Mouse (Mus musculus): ENCODE data around the gene Cox5a. TPM values are rescaled to one million over a fixed set of nuclear protein-coding genes. Genes with fewer than 3 reads are reported as not detected.

The Cox5a gene
- 100 to 1,000 TPM; 236 to 400 (median 335) TPM for total RNA-seq (2022)

DNA sequence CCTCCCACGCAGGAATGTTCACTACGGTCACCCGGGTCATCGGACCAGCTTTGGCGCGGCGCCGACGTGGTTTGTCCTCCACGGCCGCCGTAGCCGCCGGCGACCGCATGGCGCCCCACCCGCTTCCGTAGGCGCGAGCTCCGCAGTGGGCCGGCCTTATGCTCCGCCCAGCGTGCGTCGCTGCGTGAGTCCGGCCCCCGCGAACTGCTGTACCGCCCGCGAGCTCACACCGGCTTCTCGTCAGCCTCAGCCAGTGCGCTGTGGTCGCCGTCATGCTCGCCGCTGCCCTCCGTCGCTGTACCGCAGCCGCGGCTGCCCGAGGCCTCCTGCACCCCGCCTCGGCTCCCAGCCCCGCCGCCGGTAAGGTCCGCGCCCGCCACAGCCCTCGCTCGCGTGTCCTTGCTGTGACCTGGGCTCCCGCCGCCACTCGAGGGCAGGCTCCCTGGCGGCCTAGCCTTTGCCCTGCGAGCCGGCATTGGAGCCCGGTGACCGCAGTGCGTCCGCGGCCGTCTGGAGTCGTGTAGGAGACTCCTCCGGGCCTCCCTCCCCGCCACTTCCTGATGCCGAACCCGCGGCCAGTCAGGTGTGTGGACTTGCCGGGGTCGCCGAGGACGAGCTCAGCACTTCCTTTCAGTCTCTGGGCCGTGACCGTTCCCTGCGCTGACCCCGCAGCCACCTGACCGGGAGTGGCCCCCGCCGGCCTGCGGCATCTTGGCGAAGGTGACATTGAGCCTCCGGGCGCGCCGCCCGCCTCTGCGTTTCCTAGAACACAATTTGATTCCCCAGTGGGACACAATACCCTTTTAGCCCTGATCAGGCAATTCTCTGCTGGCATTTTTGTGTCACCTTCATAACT, at the start of gene Cox5a:
TSS of gene Cox5a (plus strand) at position 219 of the 856 bp plus-strand sequence.
- DNase-seq, result peak; percentile 90

DNA sequence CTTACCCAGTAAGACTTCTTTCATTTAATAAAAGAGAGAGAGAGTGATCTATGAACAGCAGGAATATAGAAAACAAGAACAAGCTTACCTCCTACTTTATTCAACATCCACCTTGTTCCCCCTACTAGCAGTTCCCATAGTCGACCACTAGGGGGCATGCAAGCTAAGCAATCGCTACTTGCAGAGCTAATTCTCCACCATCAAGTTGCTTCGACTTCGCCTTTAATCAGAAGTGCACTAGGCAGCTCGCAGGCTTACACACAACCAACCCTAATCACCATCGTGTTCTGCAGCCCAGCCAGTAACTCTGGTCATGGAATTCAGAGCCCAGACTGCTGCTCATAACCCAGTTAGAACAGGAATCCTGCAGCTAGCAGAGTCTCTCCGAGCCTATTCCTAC, 35.3 kb upstream of the Cox5a start:
- peak; percentile 55 for DNase-seq

DNA sequence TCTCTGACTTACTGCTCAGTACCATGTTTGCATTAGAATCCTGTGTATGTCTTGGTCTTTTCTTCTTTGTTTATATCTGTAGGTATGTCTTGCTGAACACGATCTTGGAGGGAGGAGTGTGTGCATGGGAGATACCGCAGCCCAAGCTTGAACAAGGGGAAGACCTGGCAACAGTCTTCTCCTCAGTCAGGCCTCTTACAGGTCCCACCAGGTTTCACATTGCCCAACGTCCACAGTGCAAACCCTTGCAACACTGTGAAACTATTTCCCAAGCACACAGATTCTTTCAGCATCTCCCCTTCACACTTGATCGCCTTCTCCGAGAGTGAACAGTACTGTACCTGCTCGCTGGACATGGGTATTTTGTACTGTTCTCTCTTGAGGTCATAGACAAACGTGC, 33.3 kb upstream of the Cox5a start:
- no peak for DNase-seq

DNA sequence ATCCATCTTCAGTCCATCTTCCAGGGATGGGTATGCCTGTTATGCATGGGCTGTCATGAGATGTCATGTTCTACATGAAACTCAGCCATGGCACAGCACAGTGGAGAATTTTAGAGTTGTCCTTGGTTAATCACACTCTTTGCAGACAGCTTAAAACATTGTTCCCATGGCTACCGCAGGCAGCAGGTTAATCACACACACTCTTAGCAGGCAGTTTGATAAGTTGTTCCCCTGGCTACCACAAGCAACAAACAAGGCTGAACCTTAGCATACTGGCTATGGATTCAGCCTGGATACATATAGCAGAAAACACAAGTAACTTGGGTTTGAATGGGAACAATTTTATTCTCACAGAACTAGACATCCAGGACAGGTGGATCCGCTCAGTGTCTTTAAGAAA, 27.5 kb upstream of the Cox5a start:
- no peak for DNase-seq

DNA sequence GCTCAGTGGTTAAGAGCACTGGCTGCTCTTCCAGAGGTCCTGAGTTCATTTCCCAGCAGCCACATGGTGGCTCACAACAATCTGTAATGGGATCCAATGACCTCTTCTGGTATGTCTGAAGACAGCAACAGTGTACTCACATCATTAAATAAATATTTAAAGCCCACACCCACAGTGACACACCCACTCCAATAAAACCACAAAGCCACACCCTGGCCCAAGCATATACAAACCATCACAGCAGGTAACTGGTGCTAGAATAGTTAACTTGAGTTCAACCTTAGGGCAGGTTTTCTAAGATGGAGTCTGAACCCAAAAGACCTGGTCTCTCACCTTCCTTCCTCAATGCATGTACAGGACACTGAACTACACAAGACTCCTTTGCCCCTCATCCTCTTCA, 26.1 kb upstream of the Cox5a start:
- DNase-seq, result no peak

DNA sequence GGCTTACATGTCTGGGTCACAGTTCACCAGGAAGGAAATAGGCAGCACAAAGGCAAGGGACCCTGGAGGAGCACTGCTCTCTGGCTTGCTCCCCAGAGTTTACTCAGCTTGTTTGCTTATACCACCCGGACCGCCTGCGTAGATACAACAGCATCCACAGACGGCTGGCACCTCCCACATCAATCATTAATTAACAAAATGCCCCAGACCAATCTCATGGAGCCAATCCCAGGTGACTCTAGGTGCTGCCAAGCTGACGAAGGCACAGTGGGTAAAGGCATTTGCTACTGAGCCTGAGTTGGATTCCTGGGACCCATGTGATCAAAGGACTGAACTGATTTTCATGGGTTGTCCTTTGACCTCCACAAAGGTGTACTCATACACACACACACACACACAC, 23.8 kb upstream of the Cox5a start:
- DNase-seq, result no peak

DNA sequence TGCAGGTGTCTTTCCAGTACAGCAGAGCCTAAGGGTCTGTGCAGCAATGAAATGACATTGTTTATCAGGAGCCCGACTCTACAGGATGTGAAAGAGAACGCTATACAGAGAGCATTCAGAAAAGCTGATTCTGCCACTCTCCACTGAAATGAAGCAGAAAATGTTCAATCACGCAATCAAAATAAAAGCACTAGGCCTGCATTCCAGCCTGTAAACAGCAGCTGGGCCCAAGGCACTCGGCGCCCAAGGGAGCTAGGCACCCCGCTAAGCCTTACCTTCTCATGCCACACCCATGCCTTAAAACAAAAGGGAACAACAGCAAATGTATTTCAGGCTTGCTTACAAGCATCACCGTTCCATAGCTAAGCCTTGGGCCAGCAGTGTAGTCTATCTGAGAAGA, 22.5 kb upstream of the Cox5a start:
- no peak for DNase-seq

DNA sequence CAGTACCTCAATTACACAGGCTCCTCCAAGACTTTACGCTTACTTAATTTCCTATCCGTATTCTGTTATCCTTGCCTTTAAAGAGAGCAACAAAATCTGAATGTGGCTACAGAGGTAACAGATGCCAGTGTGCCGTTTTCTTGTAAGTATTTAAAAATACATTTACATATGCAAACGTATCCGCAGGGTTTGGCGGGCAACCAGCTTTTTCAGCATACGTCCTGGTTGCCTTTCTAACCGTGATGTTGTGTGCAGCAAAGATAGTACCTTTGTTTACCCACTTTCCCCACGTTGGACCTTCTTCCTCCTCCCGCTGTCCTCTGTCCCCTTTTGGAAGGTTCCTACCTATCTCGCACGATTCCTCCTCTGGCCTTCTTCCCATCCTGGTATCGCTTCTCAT, 19.6 kb upstream of the Cox5a start:
- DNase-seq, result no peak

DNA sequence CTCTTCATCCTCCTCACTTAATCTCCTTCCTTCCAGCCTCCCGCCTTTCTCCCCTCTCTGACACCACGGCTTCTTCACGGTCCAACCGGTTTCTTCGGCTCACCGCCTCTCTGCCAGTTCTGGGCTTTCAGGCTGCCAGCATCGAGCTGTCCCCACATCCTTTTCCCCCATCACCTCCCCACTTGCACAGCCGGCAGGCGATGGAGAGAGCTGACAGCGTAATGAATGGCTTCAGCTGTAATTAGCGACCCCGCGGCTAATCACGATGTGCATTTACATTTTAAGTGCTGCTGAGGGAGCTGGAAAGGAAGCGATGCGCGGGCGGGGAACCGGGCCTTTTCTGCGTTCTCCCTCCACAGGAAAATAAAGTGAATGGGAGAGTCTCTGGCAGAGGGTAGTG, 19.2 kb upstream of the Cox5a start:
- no peak for DNase-seq

DNA sequence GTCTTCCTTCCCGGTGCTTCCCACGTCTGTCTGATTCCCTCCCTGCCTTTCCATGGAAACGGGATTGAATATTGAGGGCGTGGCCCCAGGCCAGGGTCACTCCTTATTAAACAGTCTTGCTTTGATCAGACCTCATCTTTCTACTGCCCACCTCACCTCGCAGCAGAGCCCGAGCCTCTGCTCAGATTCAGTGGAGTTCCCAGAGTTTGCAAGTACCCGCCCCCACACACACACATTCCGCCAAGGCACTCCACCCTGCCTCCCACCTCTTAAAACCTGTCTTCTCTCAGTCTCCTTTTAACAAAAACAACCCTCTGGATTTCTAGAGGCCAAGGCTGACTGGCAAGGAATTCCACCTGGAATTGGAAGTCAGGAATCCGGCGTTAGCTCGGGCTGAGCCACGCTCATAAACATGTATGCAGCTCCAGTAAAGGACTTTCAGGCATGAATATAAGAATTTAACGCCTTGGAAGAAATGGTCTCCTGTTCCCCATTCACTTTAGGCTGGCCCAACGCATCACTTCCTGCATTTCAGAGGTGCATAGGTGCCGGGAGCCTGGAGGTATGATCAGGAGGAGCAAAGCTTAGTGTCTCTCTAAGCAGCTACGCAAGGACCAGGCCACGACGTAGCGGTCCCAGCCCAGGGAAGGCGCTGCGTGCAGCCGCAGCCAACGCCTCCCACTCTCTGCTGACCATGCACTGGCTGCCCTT, 18.0 kb upstream of the Cox5a start:
- no peak for DNase-seq

DNA sequence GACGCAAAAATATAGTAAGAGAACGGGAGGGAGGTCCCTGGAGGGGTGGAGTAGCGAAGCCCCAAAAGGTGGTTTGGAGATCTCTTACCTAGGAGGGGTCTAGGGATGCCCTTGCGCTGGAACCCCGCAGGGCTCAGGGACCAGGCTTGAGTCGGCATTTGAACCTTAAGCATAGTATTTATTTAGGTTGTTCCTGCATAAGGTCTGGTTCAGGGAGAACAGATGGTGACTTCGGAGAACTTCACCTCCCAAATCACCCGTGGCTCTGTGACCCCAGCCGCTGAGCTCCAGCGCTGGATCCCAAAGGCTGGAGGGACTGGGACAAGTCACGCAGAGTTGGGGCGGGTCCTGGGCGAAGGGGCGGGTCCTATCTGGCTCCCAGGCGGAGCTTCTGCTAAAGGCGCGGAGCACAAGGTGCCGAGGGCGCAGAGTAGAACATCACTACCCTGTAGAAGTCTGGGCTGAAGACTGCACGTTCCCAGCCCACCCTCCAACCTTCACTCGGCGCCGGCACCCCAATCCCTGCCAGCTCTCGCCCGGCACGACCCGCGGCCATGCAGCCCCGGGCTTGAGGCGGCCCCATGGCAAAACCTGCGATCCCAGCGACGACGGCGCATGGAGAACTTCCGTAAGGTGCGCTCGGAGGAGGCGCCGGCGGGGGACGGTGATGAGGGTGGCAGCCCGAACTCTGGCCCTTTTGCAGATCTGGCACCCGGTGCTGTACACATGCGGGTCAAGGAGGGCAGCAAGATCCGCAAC, 17.3 kb upstream of the Cox5a start, which contains the start of gene Rpp25:
TSS of gene Rpp25 (plus strand) at position 405 of the 759 bp plus-strand sequence.
- peak; percentile 60 for DNase-seq

DNA sequence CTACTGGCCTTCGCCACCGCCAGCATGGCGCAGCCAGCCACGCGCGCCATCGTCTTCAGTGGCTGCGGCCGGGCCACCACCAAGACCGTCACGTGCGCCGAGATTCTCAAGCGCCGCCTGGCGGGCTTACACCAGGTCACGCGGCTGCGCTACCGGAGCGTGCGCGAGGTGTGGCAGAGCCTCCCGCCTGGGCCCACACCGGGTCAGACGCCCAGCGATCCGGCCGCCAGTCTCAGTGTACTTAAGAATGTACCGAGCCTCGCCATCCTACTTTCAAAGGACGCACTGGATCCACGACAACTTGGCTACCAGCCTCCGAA, 16.7 kb upstream of the Cox5a start:
- peak; percentile 34 for DNase-seq

DNA sequence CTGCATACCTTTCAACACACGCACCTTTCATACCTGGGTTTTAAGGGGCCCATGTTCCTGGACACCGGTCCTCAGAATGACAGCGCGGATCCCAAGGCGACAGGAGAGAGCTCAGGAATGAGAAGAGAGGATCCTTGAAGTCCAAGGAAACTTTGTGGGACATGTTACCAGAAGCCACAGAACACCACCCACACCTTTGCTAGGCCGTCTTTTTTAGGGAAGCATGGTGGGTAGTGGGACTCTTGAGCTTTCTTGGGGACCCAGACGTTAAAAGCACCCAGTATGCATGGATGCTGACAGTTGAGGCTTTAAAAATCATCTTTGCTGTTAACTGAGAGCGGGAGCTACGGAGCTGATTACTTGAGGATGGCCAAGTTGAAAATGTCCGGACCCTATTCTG, 16.2 kb upstream of the Cox5a start:
- DNase-seq, result no peak

DNA sequence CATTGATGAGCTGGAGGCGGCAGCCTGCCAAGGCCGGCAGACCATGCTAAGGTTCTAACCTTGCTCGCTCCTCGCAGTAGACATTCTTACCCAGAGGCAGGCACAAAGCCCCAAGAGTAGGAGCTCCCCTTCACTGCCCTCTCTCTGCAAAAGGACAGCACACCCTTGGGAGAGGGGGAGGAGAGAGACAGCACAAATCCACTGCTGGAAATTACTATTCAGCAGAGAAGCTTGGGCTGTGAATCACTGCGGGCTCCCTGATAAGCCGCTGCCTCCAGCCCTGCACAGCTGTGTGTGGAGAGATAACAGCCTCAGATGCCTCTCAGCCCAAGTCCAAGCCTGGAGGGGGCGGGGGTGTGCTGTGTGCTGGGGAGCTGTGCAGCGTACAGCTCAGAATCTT, 15.4 kb upstream of the Cox5a start:
- peak; percentile 74 for DNase-seq

DNA sequence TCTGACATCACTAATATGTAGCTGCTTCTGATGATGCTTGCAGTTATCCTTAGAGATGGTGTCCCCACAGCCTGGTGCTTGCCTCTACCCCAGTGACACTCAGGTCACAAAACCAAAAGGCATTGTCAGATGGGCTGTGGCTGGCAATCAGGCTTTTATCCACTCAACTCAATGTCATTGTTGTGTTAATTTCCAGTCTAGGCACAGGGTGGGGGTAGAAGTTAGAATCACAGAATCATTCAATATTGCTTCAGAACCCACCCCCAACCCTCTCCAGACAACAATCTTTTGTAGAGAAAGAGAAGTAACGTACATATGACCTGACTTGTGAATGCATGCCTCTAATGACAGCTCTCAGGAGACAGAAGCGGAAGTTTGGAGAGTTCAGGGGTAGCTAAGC, 10.5 kb upstream of the Cox5a start:
- no peak for DNase-seq

DNA sequence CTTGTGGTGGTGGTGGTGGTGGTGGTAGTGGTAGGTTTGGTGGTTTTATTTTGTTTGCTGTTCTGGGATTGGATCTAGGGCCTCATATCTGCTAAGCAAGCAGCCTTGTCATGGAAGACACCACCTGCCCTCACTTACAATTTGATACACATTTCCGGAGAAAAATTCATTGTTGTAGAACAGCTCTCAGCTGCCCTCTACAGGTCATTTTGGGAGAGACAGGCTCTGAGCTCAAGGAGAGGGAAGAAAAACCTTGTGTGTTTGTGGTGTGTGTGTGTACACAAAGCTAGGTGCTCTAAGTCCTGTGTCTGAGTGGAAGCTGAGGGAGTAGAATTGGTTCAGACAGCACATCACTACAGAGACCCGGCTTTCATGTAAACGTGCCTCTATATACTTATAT, 4.0 kb upstream of the Cox5a start:
- no peak for DNase-seq

DNA sequence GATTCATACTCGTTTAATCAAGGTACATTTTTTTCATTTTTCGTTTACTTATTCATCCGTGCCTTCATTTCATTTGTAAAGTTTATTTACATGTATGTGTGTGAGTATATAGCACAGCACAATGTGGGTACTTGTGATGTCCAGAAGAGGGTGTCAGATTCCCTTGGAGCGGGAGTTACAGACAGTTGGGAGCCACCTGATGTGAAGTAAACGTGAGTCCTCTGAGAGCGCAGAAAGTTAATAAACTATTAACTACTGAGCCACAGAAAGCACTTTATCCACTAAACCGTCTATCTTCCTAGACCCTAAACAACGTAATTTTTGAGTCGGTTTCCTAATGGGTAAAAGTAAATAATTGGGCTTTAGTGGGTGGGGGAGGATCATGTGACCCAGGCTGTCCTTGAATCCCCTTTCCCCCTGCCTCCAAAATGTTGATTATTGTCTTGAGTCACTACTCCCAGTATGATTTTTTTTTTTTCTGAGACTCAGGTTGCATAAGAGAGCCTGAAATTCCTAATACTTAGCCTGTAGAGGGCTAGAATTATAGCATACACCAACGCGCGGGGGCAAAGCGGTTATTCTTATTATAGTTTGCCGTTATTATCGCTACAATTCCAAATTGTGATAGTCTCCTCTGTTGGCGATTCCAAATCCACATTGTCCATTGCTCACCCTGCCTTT, 559 bp upstream of the Cox5a start:
- DNase-seq, result no peak

DNA sequence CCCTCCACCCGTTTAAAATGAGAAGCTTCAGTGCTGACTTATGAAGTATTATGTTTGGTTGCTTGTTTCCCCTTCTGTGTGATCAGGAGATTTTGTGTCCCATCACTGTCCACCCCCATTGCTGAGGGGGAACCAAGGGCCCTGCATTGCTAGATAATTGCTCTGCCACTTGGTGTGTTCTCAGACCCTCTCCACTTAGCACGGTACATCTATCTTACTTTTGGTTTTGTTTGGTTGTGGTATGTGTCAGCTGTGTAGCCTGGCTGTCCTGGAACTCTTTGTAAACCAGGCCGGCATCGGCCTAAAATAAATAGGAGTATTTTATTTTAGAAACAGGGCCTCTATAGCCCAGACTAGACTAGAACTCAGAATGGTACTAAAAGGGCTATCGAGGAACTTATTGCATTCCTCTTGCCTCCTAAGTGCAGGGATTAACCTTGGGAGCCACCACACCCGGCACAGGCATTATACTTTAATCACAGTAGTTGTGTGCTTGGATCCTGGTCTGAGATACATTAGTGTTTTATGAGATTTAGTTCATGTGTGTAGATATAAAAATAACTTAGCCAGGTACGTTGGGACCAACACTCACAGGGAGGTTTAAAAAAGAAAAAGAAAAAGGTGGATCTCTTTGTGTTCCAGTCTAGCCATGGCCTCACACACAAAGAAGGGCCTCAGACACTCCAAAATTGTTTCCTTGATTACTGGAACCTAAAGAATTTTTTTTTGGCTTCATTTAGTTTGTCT, 1.2 kb downstream of the Cox5a start:
- no peak for DNase-seq

DNA sequence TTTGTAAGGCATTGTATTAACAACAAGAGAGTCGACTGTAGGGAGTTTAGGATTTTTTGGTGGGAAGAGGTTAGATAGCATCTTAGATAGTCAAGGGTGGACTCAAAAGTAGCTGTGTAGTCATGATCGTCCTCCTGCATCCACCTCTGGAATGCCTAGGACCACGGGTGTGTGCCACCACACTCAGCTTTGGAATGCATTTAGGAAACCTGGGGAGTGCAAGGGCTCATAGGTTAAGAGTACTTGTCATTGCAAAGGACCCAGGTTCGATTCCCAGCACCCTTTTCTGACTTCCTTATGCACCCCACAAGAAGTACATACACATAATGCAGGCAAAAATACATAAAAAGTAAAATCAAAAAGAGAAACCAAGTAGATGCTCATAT, 1.8 kb downstream of the Cox5a start:
- DNase-seq, result no peak

DNA sequence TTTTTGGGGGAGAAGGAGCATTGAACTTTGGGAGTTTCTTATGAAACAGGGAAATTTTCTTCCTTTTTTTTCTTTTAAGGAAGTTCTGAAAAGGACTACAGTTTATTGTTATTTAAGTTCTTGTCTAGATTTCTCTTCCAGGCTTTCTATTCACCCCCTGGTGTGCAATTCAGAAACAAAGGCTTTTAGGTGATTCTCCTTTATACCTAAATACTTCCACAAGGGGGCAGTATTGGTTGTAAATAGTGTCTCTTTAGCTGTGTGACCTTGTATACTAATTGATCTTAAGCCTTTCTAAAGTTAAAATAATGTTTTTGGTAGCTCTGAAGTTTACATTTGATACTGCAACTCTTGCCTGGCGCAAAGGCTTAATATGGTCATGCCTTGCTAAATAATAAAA, 2.7 kb downstream of the Cox5a start:
- no peak for DNase-seq

DNA sequence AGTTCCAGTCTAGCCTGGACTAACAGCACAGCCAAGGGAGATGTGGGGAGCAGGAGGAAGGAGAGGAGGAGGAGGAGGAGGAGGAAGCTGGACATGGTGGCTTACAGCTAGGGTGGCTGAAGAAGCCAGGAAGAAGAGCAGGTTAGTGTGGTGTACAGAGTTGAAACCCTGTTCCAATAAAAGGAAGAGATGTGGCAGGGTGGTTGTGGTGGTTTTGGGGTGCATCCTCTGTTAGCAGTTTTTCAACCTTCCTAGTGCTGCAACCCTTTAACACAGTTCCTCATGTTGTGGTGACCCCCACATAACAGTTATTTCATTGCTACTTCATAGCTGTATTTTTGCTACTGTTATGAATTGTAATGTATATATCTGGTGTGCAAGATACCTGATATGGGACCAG, 3.4 kb downstream of the Cox5a start:
- DNase-seq, result no peak

DNA sequence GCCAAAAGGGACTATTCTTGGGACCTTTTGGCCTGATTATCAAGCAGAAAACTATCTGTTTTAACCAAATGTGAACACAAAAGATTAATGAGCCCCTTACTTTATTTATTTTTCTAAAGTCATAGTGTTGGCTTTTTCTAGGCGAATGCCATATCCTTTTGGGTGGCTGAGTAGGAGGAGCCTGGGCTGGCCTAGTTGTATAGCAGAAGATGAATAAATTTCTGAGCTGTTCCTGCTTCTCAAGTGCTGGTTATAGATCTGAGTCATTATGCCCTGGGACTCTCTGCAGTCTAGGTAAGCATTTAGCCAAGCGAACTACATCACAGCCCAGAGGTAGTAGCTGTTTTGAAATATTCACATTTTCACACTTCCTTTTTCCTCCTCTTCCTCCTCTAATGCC, 4.4 kb downstream of the Cox5a start:
- DNase-seq, result no peak

Data from adrenal gland, adult 8-10 months (tissue).